Mouse (Mus musculus): ENCODE measurements around the gene Cdh13. TPM values are rescaled to one million over a fixed set of nuclear protein-coding genes. Genes with fewer than 3 reads are reported as not detected.
A peak's percentile ranks its signal among the peaks of the same experiment; 100 is the strongest.

Cdh13 gene
- total RNA-seq (2021): 100 to 1,000 TPM; 182 to 194 TPM
- long read RNA-seq, experiment 1, partial matches to known transcripts: 176 of 273 reads
- long read RNA-seq, experiment 1, other reads (novel, unspliced or antisense): 96 of 273 reads
- long read RNA-seq, experiment 2, partial matches to known transcripts: 197 of 264 reads
- long read RNA-seq, experiment 2, other reads (novel, unspliced or antisense): 67 of 264 reads

GRCm38 (mm10) chr8:118283600-118284111 lies at the start of gene Cdh13:
Gene Cdh13 (plus strand): TSS chr8:118283733.
- intact Hi-C loops (cut with DNase I): loop anchor here (10.0 kb wide), 1 partner anchor 781 kb away; no protein-coding TSS in a partner anchor
- peak; percentile 21 to 63 for DNase-seq

GRCm38 (mm10) chr8:118235626-118236025 lies 47.9 kb upstream of the Cdh13 start:
- no peak for DNase-seq
- intact Hi-C loops (cut with DNase I): loop anchor here (5.0 kb wide), 2 partner anchors 303 to 318 kb away; no protein-coding TSS in a partner anchor

- intact Hi-C loops (cut with DNase I): loop anchor here (5.0 kb wide), 2 partner anchors 305 to 320 kb away; no protein-coding TSS in a partner anchor
Measured at GRCm38 (mm10) chr8:118237150-118237620, 46.3 kb upstream of the Cdh13 start.

GRCm38 (mm10) chr8:118238156-118238555 lies 45.4 kb upstream of the Cdh13 start:
- no peak for DNase-seq
- intact Hi-C loops (cut with DNase I): loop anchor here (5.0 kb wide), 2 partner anchors 306 to 321 kb away; no protein-coding TSS in a partner anchor

More at GRCm38 (mm10) chr8:118237150-118237620, 46.3 kb upstream of the Cdh13 start:
- DNase-seq: peak; percentile 23 to 38

- intact Hi-C loops (cut with DNase I): loop anchor here (5.0 kb wide), 2 partner anchors 307 to 322 kb away; no protein-coding TSS in a partner anchor
- DNase-seq: no peak
Measured at GRCm38 (mm10) chr8:118239186-118239585, 44.3 kb upstream of the Cdh13 start.

GRCm38 (mm10) chr8:118249319-118249718 lies 34.2 kb upstream of the Cdh13 start:
- no peak for DNase-seq

GRCm38 (mm10) chr8:118249923-118250322 lies 33.6 kb upstream of the Cdh13 start:
- intact Hi-C loops (cut with DNase I): no loop called here
- no peak for DNase-seq

More at GRCm38 (mm10) chr8:118249319-118249718, 34.2 kb upstream of the Cdh13 start:
- intact Hi-C loops (cut with DNase I): no loop called here

- intact Hi-C loops (cut with DNase I): no loop called here
- no peak for DNase-seq
Measured at GRCm38 (mm10) chr8:118263117-118263516, 20.4 kb upstream of the Cdh13 start.

GRCm38 (mm10) chr8:118270751-118271402 lies 12.7 kb upstream of the Cdh13 start:
- no peak for DNase-seq
- intact Hi-C loops (cut with DNase I): loop anchor here (10.0 kb wide), 1 partner anchor 496 kb away; no protein-coding TSS in a partner anchor

- intact Hi-C loops (cut with DNase I): loop anchor here (10.0 kb wide), 1 partner anchor 498 kb away; no protein-coding TSS in a partner anchor
- DNase-seq: no peak
Measured at GRCm38 (mm10) chr8:118272493-118272892, 11.0 kb upstream of the Cdh13 start.

GRCm38 (mm10) chr8:118274243-118274642 lies 9.3 kb upstream of the Cdh13 start:
- intact Hi-C loops (cut with DNase I): loop anchor here (10.0 kb wide), 1 partner anchor 499 kb away; no protein-coding TSS in a partner anchor
- no peak for DNase-seq

- intact Hi-C loops (cut with DNase I): loop anchor here (10.0 kb wide), 1 partner anchor 500 kb away; no protein-coding TSS in a partner anchor
- peak; percentile 68 to 82 for DNase-seq
Measured at GRCm38 (mm10) chr8:118274688-118275087, 8.8 kb upstream of the Cdh13 start.

GRCm38 (mm10) chr8:118284112-118285029 lies 838 bp downstream of the Cdh13 start:
- intact Hi-C loops (cut with DNase I): loop anchor here (5.0 to 10.0 kb wide), 5 partner anchors 93 to 780 kb away; no protein-coding TSS in a partner anchor
- peak; percentile 35 to 60 for DNase-seq

GRCm38 (mm10) chr8:118285596-118286281 lies 2.2 kb downstream of the Cdh13 start:
- peak in 1 of 2 experiments; percentile 43 for DNase-seq
- intact Hi-C loops (cut with DNase I): loop anchor here (2.0 to 10.0 kb wide), 6 partner anchors 92 to 779 kb away; no protein-coding TSS in a partner anchor

- DNase-seq: peak; percentile 20 to 61
- intact Hi-C loops (cut with DNase I): loop anchor here (2.0 to 10.0 kb wide), 6 partner anchors 91 to 778 kb away; no protein-coding TSS in a partner anchor
Measured at GRCm38 (mm10) chr8:118286282-118287180, 3.0 kb downstream of the Cdh13 start.

GRCm38 (mm10) chr8:118287496-118287895 lies 4.0 kb downstream of the Cdh13 start:
- intact Hi-C loops (cut with DNase I): loop anchor here (2.0 to 10.0 kb wide), 6 partner anchors 90 to 777 kb away; no protein-coding TSS in a partner anchor

GRCm38 (mm10) chr8:118288259-118288952 lies 4.9 kb downstream of the Cdh13 start:
- intact Hi-C loops (cut with DNase I): loop anchor here (5.0 to 10.0 kb wide), 5 partner anchors 89 to 776 kb away; no protein-coding TSS in a partner anchor
- no peak for DNase-seq

More at GRCm38 (mm10) chr8:118287496-118287895, 4.0 kb downstream of the Cdh13 start:
- peak in 1 of 2 experiments; percentile 55 for DNase-seq
